Mouse (Mus musculus) intestine, postnatal 0 days (tissue): ENCODE results near the gene Ccdc148. TPM values are rescaled to one million over a fixed set of nuclear protein-coding genes. Genes with fewer than 3 reads are reported as not detected.

Experiments used
- ATAC-seq: fragments of 200-750 bp; cut with Nextera tagmentation; 2 replicates; pipeline ENCODE4 v1.8.0; 2017; ENCODE audit warnings: mild to moderate bottlenecking, moderate TSS enrichment, moderate library complexity
- H3K27ac ChIP-seq: fragments of 300-500 bp; sonication (generic); 2 replicates; pipeline ENCODE4 v1.5.1; 2014; ENCODE audit warnings: mild to moderate bottlenecking, low read depth, low read length, moderate library complexity
- H3K27me3 ChIP-seq: fragments of 300-500 bp; sonication (generic); replicated peaks from 2 replicates; pipeline ENCODE4 v1.6.1; 2014; ENCODE audit warnings: low read length, mixed read lengths; ENCODE audit not compliant: control insufficient read depth, insufficient read depth
- H3K36me3 ChIP-seq: fragments of 300-500 bp; sonication (generic); 2 replicates; pipeline ENCODE4 v1.6.1; 2014; ENCODE audit warnings: mild to moderate bottlenecking, moderate library complexity; ENCODE audit not compliant: control insufficient read depth, insufficient read depth
- H3K4me1 ChIP-seq: fragments of 300-500 bp; sonication (generic); replicated peaks from 2 replicates; pipeline ENCODE4 v1.6.1; 2014; ENCODE audit warnings: antibody characterized with exemption, low read length, mixed read lengths; ENCODE audit not compliant: control insufficient read depth, insufficient read depth
- H3K4me2 ChIP-seq: fragments of 300-500 bp; sonication (generic); replicated peaks from 2 replicates; pipeline ENCODE4 v1.6.1; 2014; ENCODE audit warnings: low read depth, mild to moderate bottlenecking, moderate library complexity
- H3K4me3 ChIP-seq: fragments of 300-500 bp; sonication (generic); 2 replicates; pipeline ENCODE4 v1.5.1; 2014; ENCODE audit warnings: low read depth, low read length
- H3K9ac ChIP-seq: fragments of 300-500 bp; sonication (generic); 2 replicates; pipeline ENCODE4 v1.6.1; 2014; ENCODE audit warnings: mild to moderate bottlenecking, low read depth, low read length
- H3K9me3 ChIP-seq: fragments of 300-500 bp; sonication (generic); 2 replicates; pipeline ENCODE4 v1.6.1; 2016; ENCODE audit warnings: mixed run types; ENCODE audit not compliant: control insufficient read depth
- CTCF ChIP-seq: sonication (generic); IDR thresholded peaks from 2 replicates; pipeline ENCODE4 v1.5.1; 2016; ENCODE audit warnings: low read depth, mild to moderate bottlenecking, control low read depth, antibody characterized with exemption, moderate library complexity
- WGBS: fragments of 180-500 bp; shearing (Covaris S2); extraction: QIAGEN DNeasy Blood & Tissue Kit; methylation state at CpG from one replicate; pipeline ENCODE4 v1.1.7; 2014; 5-methylcytosine and 5-hydroxymethylcytosine counted together
- polyA plus RNA-seq: library from polyadenylated mRNA; unstranded; fragments of >200 nt; fragmentation: Nextera tagmentation; extraction: Ambion mirVana; gene quantifications from 2 replicates; pipeline ENCODE4 v1.2.1, GENCODE M21; 2015

The Ccdc148 gene
- polyA plus RNA-seq, 1 experiment from 2014 or later: 0.81 TPM

- Histone ChIP-seq H3K36me3 (no peaks in the 10 kb centered on the region), H3K9me3 (no peaks in the 10 kb centered on the region), H3K27ac (no peak overlapping the region), H3K27me3 (no peaks in the 10 kb centered on the region), H3K4me3 (no peak overlapping the region), H3K4me2 (no peak overlapping the region), H3K4me1 (no peaks in the 10 kb centered on the region), H3K9ac (no peak overlapping the region)
- no peak for ATAC-seq
- 75% methylated on average over 4 of the region's 4 CpGs for WGBS
- no peak for TF ChIP-seq CTCF
Observed at GRCm38 (mm10) chr2:58797506-58797905, 363.0 kb downstream of the Ccdc148 start.

- Histone ChIP-seq H3K36me3 (no peaks in the 10 kb centered on the region), H3K4me1 (no peaks in the 10 kb centered on the region), H3K4me3 (no peak overlapping the region), H3K9ac (no peak overlapping the region), H3K9me3 (no peaks in the 10 kb centered on the region), H3K4me2 (no peak overlapping the region), H3K27ac (no peak overlapping the region), H3K27me3 (no peaks in the 10 kb centered on the region)
- no peak for ATAC-seq
- 86% methylated on average over 5 of the region's 5 CpGs for WGBS
- no peak for TF ChIP-seq CTCF
Observed at GRCm38 (mm10) chr2:58795432-58795831, 365.1 kb downstream of the Ccdc148 start.

DNA sequence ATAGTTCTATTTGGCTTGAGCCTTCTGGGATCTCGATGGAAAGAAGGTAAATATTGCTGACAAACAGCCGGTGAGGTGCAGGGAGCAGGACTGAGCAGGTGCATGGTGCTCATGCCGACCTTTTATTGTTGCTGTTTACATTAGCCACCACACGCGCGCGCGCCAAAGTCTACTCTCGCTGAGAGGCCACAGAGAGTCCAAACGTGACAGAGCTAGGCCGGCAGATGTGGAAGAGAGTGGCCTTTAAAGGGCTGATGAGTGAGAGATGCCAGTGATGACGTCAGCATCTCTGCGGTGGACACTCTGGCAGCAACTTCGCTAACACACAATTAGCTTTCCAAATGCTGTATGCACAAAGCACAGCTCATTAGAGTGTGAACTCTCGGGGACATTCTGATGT lies 366.0 kb downstream of the Ccdc148 start:
- Histone ChIP-seq H3K27ac (no peak overlapping the region), H3K4me1 (no peaks in the 10 kb centered on the region), H3K4me3 (no peak overlapping the region), H3K36me3 (no peaks in the 10 kb centered on the region), H3K27me3 (no peaks in the 10 kb centered on the region), H3K9ac (no peak overlapping the region), H3K4me2 (no peak overlapping the region), H3K9me3 (no peaks in the 10 kb centered on the region)
- WGBS: 45% methylated on average over 15 of the region's 15 CpGs
- TF ChIP-seq CTCF: no peak
- no peak for ATAC-seq

DNA sequence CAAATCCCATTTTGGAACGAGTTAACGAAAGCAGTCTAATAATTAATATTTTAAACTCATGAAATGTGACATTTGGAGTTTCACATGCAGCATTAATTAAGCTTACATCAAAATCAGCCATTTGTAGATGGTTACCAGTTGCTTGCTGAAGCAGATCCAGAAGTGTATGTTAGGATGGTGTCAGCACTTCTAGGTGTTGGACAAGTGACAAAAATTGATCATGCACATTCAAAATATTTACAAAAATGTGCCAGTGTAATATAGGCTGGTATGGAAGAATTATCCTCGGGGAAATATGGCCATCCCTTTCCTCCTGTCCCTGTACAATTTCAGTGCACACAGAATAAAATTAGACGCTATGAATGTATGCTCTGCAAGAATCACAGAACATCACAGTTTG lies 370.1 kb downstream of the Ccdc148 start:
- Histone ChIP-seq H3K4me1 (no peaks in the 10 kb centered on the region), H3K4me3 (no peak overlapping the region), H3K4me2 (no peak overlapping the region), H3K27ac (no peak overlapping the region), H3K27me3 (no peaks in the 10 kb centered on the region), H3K9me3 (no peaks in the 10 kb centered on the region), H3K36me3 (no peaks in the 10 kb centered on the region), H3K9ac (no peak overlapping the region)
- no peak for TF ChIP-seq CTCF
- 87% methylated on average over 4 of the region's 4 CpGs for WGBS
- no peak for ATAC-seq

DNA sequence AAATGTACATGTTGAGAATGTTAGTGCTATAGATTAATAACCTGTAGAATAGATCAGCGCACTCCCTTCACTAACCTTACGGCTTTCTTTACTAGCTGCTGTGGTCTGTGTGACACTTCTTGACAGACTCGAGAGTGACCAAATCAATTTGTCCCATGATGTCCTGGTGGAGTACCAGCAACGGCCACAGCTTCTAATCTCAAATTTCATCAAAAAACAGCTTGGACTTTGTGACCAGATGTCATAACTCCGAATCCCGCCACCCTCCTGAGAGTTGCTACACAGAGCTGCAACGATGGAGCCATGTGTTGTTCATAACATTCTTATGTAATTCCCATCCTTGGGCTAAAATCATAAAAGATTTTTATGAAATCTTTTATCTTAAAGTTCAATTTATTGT lies 370.5 kb downstream of the Ccdc148 start:
- Histone ChIP-seq H3K27me3 (no peaks in the 10 kb centered on the region), H3K4me1 (no peaks in the 10 kb centered on the region), H3K9ac (no peak overlapping the region), H3K4me2 (no peak overlapping the region), H3K4me3 (no peak overlapping the region), H3K36me3 (no peaks in the 10 kb centered on the region), H3K9me3 (no peaks in the 10 kb centered on the region), H3K27ac (no peak overlapping the region)
- no peak for ATAC-seq
- 80% methylated on average over 7 of the region's 7 CpGs for WGBS
- TF ChIP-seq CTCF: no peak

GRCm38 (mm10) chr2:58787360-58787759 lies 373.1 kb downstream of the Ccdc148 start:
- Histone ChIP-seq H3K4me1 (no peaks in the 10 kb centered on the region), H3K9me3 (no peaks in the 10 kb centered on the region), H3K27ac (no peak overlapping the region), H3K4me3 (no peak overlapping the region), H3K27me3 (no peaks in the 10 kb centered on the region), H3K36me3 (no peaks in the 10 kb centered on the region), H3K9ac (no peak overlapping the region), H3K4me2 (no peak overlapping the region)
- no peak for ATAC-seq
- 50% methylated on average over 7 of the region's 7 CpGs for WGBS
- TF ChIP-seq CTCF: no peak

- no peaks in the 10 kb centered on the region for H3K27me3 ChIP-seq
- no peak overlapping the region for H3K9ac ChIP-seq
- H3K27ac ChIP-seq: no peak overlapping the region
- WGBS: 62% methylated on average over 8 of the region's 8 CpGs
- H3K36me3 ChIP-seq: no peaks in the 10 kb centered on the region
- H3K4me3 ChIP-seq: no peak overlapping the region
- no peak for ATAC-seq
- no peak for TF ChIP-seq CTCF
- H3K4me2 ChIP-seq: no peak overlapping the region
- no peaks in the 10 kb centered on the region for H3K9me3 ChIP-seq
- no peaks in the 10 kb centered on the region for H3K4me1 ChIP-seq
Observed at GRCm38 (mm10) chr2:58786681-58787080, 373.8 kb downstream of the Ccdc148 start.
